Mouse (Mus musculus): ENCODE measurements around the gene Cnksr3.

DNA sequence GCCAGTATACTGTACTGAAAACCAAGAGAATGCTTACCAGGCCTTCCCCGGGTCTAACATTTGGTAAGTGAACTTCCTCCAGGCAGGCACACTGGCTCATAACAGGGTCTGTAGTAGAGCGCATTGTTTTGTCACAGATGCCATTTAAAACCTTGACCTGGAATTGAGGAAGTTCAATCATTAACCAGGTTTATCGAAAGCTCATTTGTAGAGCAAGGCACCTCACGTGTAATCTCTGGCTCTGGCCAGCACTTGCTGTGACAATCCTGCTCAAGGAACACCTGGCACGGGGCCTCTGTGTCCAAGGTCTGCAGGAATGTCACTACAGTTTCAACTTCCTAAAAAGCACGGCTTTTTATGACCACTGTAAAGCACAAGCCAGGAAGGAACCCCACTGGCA, 71.8 kb downstream of the Cnksr3 start:
- TF ChIP-seq CTCF (IDR thresholded peaks at IDR 0.05) (no peak), EP300 (IDR thresholded peaks at IDR 0.05) (no peak)

Measured in lung, postnatal 0 days (tissue).